Mouse (Mus musculus) gastrocnemius, postnatal 25 days (tissue): ENCODE data around the gene Ctu2. TPM values are rescaled to one million over a fixed set of nuclear protein-coding genes. Genes with fewer than 3 reads are reported as not detected.

Experiments
- DNase-seq: peaks from one replicate; pipeline ENCODE4 v3.0.0; 2022
- long read RNA-seq, 2 experiments: library from polyadenylated mRNA; stranded (forward); transcript quantifications; one replicate each; pipeline ENCODE4 v2.0.0; 2021
- total RNA-seq, 2 experiments: library from RNA; stranded (reverse); gene quantifications; 1 replicate in 1 of 2; 2 replicates in 1 of 2; pipeline ENCODE4 v1.2.3; 2021

The Ctu2 gene
- total RNA-seq: 1 to 10 TPM; 6.7 to 7.4 TPM
- long read RNA-seq, experiment 1, transcript Ctu2-201 (15 exons, 3,066 nt): major isoform, 7 of 11 reads
- long read RNA-seq, experiment 1, partial matches to known transcripts: 2 of 11 reads
- long read RNA-seq, experiment 1, other reads (novel, unspliced or antisense): 1 of 11 reads
- long read RNA-seq, experiment 2, partial matches to known transcripts: 1 of 6 reads
- long read RNA-seq, experiment 2, other reads (novel, unspliced or antisense): 0 of 6 reads

DNA sequence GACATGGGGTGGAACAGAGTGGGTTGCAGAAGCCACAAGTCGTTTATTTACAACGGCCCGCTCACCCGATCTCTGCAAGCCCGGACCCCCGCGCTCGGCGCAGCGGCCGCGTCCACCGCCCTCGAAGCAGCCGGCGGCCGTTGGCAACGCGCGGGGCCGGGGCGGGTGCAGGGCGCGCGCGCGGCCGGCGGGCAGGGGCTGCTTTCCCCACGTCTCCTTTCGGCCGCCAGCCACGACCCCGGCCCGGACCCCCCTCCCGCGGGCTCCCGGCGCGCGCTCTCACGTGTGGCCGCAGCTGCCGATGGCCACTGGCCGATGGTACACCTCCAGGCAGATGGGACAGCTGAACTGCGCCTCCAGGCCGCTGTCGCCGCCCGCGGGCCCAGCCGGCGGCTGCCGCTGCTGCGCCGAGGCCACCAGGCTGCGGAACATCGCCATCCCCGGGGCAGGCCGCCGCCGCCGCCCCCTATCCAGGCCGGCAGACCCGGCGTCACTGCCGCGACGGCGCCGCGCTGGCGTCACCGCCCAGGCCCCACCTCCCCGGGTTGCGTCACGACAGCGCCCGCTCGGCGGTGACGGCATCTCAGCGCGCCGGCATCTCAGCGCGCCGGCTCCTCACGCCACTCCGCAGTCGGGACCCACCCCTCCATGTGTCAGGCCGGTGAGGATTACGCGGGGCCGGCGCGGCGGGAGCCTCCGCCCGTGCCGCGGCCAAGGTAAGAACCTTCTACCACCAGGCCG lies at the start of gene Ctu2, which contains the start of gene Rnf166:
Gene Ctu2, plus strand, starts transcription at position 564 of the 741 bp plus-strand sequence.
Gene Rnf166, minus strand, starts transcription at position 485 of the 741 bp plus-strand sequence.
- peak; percentile 93 for DNase-seq

DNA sequence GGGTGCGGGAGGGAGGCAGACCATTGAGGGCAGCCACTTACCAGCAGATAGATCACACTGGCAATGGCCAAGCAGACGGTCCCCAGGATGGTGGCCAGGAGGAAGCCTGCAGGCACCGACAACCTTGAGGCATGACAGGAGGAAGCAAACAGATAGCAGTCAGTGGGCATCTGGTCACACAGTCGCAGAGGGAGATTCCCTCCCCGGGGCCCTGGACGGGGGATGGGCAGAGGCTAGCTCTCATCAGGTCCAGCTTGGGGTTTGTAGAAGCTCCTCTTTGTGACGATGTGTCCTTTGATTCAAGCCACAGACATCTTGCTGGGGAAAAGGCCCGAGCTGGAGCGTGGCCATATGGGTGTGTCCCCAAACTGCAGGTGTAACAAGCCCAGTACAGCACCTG lies 49.8 kb upstream of the Ctu2 start:
- DNase-seq: no peak

DNA sequence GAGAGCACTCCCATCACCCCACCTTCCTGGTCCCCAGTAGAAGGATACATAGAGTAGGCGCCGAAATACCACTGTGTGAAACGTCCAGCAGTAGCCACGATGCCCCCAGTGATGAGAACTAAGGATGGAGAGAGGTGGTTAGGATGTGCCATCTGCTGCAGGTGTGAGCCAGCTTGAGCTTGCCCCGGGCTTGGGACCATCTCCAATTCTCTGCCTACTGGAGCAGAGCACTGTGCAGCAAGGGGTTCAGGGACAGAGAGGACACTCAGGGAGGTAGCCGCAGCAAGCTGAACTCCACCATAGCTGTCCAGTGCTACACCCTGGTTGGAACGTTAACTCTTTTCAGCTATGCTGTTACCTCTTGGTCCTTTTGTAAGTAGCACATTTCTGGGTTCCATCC lies 48.3 kb upstream of the Ctu2 start:
- no peak for DNase-seq

DNA sequence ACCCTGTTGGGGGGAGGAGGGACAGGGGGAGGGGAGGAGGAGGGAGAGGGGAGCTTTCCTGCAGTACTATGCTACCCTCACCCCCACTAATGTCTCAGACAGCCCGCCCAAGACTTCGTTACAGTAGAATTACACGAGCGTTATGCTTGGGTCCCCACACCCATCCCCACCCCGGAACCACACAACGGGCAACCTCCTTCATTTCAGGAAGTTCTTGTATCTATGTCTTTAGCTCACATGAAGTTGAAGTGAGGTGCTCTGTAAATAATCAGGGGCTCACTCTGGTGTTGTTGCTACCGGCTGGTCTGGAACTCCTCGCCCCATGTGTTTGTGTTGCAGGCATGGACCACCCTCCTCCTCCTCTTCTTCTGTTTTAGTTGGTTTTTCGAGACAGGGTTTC lies 47.8 kb upstream of the Ctu2 start:
- no peak for DNase-seq

DNA sequence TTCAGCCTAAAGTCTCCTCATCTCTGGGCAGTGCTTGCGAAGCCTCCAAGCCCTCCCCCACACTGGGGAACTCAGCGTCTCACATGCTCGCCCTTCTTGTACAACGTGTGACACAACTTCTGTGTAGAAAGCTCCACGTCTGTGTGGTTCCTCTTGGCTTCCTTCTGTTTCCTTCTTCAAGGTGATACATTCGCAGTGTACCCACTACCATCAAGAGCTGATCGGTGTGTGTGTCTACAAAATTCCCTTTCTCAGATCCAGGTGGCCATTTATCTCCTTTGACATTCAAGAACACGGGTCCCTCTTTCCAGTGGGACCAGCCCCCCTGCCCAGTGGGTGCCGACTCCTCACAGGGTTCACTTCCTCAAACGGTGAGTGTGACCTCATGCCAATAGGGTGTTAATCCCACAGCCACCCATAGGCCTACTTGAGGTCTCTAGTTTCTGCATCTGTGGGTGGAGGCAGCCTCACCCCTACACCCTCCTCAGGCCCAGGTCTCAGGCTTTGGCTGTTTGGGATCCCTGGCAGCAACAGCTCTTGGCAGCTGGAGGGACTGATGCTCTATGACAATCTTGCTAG lies 45.8 kb upstream of the Ctu2 start:
- no peak for DNase-seq

DNA sequence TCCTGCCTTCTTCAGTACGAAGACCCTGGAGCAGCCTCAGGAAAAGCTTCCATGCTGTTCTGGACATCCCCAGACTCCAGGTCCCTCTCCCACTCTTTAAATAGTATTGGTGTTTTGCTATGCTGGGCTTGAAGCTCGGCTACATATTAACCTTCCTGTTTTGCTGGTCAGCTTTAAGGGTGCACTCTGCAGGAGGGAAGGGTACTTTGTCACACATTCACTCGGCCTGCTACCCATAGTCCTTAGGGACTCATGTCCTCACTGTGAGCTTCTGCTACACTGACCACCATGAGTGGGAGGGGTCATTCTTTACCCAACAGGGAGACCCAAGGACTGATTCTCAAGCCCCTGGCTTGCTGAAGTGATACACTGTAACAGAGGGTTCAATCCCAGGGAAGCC lies 45.3 kb upstream of the Ctu2 start:
- DNase-seq: no peak

DNA sequence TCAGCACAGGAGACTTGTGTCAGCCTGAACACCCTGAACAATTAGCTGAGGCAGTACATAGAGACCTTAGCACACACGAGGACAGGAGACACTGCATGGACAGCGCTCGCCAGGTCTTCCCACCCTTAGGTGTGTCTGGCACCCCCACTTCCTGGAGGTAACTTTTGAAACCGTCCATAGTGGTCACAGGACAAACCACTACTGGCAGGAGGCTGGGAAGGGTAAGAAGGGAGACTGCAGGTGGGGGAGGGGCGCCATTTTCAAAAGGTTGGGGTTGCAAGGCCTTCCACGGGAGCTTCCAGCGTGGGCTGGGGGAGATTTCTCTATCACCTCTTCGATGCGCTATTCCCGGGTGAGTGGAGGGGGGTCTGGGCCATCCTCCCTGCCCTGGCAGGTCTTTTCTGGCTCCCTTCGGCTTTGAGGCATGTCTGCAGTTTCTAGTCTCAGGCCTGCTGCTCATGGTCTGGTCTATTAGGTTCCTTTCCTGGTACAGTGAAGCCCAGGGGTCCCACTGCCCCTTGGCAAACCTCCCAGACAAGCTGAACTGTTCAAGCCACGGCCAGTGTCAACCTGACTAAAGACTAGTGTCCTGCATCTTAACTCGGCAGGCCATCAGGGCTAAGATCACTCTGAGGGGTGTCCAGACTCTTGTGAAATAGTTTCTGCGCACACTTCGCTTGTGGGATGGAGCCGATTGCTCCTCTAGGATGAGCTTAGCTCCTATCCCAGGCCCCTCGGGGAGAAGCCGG lies 44.1 kb upstream of the Ctu2 start:
- no peak for DNase-seq

DNA sequence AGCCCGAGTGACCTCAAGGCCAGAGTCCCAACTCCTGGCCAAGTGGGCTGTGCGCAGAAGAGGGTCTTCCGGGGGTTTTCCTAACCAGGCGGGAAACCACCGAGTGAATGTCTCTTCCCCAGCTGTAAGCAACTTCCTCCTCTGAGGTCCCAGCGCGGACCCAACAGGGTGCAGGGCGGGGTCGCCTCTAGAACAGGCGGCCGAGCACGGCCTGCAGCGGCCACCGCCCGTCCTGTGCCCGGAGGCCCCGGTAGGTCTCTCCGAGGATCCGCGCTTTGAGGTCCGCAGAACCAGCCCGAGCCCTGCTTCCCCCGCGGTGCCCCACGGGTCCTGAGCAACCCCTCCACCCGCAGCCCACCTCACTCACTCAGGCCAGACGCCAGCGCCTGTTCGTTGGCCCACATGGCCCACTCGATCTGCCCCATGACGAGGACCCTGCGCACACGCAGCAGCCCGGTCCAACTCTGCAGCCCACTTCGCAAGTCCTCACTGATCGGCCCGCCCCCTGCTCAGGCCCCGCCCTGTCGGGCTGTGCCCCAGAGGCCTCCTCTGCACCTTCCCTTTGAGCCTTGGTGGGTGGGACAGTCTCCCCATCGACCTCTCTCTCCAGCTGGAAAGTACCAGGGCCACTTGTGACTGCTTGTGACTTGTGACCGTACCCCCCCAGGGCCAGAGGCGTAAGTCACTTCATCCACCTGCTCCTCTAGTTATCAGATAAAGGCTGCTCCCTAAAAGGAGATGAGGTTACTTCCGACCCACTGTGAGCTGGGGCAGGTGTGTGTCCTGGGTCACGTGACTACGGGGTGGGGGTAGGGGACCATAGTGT lies 43.3 kb upstream of the Ctu2 start, which contains the start of gene Cyba:
Gene Cyba, minus strand, starts transcription at position 488 of the 826 bp plus-strand sequence.
- peak; percentile 79 for DNase-seq

DNA sequence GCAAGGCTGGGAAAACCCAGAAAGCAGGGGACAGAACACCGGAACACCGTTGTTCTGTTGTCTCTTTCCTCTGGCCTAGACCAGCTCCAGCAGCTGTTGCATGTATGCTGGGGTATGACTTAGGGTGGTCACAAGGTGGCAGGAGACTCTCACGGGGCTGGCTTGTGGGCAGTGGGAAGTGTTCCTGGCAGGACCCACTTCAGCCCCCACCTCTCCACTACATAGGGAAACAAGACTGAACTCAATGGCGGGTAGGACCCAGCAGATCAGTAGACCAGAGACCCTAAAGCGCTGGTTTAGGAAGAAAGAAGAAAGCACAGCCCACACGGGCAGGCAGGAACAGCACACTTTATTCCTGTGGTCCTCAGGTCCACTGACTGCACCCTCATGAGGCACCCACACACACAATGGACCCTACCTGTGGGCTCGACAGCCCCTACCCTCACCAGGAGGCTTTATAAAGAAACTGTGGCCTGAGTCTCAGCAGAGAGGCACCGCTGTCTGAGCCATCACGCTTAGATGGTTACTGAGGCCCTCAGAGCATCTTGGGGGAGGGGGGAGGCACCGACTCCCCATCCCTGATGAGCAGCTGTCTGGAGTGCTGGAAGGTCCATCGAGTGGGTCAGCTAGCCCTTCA lies 42.6 kb upstream of the Ctu2 start:
- no peak for DNase-seq

DNA sequence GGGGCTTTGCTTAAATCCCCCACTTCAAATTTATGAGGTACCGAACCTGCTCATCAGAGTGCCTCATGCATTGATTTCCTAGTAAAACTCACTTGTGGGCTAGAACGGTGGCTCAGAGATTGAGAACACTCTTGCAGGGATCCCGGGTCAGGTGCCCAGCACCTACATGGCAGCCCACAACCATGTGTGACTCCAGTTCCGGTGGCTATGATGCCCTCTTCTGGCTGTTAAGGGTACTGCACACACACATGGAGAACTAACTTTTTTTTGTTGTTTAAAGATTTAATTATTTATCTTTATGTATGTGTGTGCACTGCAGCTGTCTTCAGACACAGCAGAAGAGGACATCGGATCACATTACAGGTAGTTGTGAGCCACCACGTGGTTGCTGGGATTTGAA lies 40.6 kb upstream of the Ctu2 start:
- no peak for DNase-seq

DNA sequence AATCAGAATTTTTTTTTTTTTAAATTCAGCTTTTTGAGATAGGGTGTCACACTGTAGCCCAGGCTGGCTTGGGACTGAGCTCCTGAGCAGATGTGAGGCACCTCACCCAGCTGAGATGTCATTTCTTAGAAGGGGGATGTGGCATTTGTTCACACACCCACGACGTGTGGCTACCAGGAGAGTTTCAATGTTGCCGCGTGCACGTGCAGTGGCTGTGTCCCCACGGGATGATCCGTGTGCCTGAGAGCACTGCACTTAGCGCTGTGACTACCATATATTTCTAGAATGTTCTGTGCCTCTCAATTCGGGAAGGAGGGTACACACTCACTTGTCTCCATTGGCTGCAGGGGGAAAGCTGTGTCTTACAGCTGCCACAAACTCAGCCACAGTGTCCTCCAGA lies 39.8 kb upstream of the Ctu2 start:
- no peak for DNase-seq

DNA sequence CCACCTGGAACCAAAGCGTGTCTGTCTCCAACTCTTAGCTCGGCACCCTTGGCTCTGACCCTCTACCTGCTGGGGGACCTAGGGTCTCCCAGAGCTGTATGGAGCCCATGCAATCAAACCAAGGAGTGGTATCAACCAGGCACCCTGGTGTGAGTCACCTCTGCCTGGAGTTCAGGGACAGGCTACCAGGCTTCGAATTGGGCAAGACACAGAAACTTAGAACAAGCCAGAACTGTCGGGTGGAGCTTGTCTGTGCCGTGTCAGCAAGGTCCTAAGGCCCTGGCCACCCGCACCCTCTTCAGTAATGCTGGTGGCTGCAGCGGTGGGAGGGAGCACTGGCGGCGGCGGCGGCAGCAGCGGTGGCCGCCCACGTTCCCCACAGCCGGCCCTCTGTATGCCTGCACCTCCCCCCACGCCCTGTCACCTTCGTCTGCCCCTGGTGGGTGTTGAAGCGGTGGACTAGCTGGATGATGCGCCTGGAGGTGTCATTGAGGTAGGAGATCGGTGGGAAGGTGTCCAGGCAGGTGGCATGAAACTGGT lies 39.3 kb upstream of the Ctu2 start:
- no peak for DNase-seq

DNA sequence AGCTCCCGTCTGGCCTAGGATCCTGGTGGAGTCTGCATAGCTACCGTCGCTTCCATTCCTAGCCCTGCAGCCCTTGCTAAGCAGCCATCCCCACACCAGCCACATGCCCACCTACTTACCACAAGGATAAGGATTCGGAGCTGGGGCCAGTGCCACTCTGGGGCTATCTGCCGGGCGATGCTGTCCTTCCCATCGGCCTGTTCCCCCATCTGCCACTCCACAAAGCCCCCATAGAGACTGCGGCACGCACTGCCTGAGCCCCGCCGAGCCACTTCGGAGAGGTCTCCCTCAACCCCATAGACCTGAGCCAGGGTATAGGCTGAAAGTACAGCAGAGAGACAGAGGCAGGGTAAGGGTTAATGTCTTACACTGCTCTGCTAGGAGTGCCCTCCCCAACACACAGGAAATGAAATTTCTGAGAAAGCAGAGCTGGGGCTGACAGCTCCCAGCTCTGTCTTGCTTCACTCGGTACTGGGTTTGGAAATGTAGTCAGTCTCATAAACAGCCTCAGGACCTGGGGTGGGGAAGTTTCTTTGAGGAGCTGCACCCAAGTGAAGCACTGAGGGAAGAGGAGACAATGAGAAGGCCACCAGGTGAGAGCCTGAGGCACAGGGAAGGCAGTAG lies 38.1 kb upstream of the Ctu2 start:
- DNase-seq: no peak

DNA sequence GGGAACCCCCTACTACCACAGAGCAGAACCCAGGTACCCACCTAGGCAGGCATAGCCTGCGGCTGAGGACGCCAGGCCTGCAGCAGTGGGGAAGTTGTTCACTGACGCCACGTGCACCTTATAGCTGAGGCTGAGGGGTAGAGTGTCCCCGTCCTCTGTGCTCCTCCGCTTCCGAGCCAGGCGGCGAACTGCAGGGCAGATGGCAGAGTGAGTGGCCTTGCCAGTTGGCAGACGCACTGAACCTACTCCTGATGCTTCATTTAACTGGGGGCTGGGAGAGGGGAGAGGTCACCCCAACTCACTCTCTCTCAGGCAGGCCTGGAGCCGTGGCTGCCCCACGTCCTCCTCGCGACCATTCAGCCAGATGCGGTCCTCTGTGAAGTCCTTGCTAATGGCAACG lies 36.6 kb upstream of the Ctu2 start:
- DNase-seq: no peak

DNA sequence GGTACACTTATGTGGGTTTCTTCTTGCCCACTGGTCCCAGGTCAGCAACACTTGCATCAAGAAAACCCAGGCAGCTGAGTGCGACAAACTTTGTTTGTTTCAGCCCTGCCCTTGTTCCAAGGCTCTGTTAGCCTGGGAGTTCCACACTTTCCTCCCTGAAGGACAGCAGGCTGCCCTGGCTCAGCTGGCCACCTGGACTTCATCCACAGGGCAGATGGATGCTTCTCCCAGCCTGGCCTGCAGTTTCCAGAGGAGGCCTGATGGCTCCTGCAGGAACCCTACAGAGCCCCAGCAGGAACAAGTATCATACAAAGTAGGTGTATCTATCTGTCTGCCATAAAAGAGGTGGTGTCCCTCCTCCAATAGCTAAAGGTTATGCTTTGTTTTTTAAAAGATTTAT lies 34.6 kb upstream of the Ctu2 start:
- DNase-seq: no peak

DNA sequence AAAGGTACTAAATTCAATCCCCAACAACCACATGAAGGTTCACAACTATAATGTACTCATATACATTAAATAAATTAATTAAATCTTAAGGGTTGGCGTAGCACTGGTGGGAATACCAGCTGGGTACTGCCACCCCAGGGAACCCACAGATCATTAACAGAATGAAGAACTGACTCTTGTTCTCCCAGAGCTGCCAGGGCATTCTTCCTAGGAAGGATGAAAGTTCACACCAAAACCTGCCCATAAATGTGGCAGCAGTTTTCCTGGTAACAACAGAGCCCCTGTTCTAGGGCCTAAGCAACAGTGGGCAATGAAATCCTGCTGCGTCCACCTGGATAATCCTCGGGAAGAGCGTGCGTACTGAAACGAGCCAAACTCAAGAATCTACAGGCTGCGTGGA lies 33.6 kb upstream of the Ctu2 start:
- no peak for DNase-seq

DNA sequence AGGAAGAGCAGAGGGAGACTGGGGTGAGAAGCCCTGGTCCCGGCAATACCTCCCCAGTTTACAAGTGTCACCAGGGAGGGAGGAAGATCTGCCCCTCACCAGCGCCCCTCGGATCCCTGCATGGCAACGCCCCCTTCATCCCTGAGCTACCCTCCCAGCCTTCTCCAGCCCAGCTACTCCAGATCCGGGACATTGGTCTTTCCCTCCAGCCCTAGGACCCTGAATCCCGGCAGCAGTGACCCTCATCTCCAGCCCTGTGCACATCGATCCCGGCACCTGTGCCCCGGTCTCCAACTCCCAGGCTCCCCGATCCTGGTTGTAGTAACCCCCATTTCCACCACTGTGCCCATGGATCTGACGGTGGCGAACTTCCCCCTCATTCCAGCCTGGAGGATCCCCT lies 33.2 kb upstream of the Ctu2 start:
- no peak for DNase-seq

DNA sequence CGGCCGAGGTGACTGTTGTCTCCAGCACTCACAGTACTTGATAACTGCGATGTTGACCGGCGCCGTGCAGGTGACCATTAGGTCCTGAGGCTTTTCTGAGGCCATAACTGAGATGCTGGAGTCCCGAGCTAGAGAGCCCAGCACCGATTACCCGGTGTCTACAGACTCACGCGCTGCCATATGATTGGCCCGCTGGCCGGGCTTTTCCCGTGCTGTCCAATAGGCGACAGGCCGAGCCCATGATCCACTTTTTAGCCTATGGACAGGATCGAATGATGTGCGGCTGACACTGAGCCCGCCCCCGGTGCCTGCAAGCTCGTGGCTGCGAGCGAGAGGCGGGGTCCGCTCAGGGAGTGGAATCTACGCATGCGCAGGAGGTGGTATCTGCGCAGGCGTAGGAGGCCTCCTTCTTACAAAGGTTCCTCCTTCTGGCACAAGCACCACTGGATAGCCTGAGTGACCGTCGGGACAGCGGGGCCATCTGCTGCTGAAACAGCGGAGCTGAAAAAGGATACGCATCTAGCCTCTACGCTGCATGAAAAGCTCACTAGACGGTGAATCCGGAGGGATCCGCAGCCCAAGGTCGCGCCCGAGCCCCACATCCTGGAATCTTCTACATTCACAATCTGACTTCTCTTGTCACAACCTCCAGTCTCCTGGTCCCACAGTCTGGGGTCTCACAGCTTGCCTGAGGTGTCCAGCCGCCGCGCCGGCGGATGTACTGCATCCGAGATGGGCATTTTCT lies 32.5 kb upstream of the Ctu2 start, which contains the start of gene Mvd:
Gene Mvd, minus strand, starts transcription at position 161 of the 745 bp plus-strand sequence.
- DNase-seq: peak; percentile 100

DNA sequence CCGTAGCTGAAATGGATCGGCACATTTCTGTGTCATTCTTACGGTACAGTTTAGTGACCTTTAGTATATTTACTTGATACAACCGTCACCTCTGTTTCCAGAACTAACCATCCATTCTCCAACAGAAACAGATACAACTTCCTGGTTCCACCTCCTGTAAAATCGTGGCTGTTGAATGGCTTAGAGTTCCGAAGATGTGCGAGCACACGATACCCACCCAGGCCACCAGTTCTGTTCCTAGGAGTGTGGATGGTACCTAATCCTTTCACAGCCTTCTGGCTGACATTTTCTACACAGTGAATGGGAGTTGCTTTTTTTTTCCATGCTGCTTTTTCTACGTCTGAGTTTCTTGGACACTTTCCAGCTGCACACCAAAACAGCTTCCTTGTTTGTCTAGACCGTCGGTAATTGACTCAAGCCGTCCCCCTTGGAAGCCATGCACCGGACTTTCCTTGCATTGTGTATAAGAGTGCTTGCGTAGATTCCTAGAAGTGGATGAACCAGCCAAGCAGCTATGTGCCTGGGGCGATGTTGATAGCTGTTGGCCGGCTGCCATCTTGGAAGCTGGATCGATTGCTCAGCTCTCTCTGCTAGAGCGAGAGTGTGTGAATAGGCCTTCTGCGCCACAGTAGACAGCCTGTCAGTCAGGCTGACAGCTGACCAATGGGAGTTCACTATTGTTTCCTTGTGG lies 31.7 kb upstream of the Ctu2 start:
- DNase-seq: peak; percentile 84
